Mouse (Mus musculus): Measurements from ENCODE around the gene Gpr183.

The Gpr183 gene

GRCm38 (mm10) chr14:121931594-121931993 lies 33.4 kb downstream of the Gpr183 start:
- DNase-seq (ENCODE audit: low spot score in 2 of 2), result no peak

- no peak for DNase-seq (ENCODE audit: low spot score in 2 of 2)
Observed at GRCm38 (mm10) chr14:121930731-121931383, 34.1 kb downstream of the Gpr183 start.

- no peak for DNase-seq (ENCODE audit: low spot score in 2 of 2)
Observed at GRCm38 (mm10) chr14:121929243-121929951, 35.6 kb downstream of the Gpr183 start.

GRCm38 (mm10) chr14:121928375-121929137 lies 36.4 kb downstream of the Gpr183 start:
- DNase-seq (ENCODE audit: low spot score in 2 of 2), result peak in 1 of 2 experiments; percentile 74

GRCm38 (mm10) chr14:121927451-121927850 lies 37.5 kb downstream of the Gpr183 start:
- no peak for DNase-seq (ENCODE audit: low spot score in 2 of 2)

GRCm38 (mm10) chr14:121926901-121927300 lies 38.1 kb downstream of the Gpr183 start:
- DNase-seq (ENCODE audit: low spot score in 2 of 2), result no peak

- DNase-seq (ENCODE audit: low spot score in 2 of 2), result no peak
Observed at GRCm38 (mm10) chr14:121924876-121925275, 40.1 kb downstream of the Gpr183 start.

GRCm38 (mm10) chr14:121922731-121923130 lies 42.3 kb downstream of the Gpr183 start:
- no peak for DNase-seq (ENCODE audit: low spot score in 2 of 2)

- no peak for DNase-seq (ENCODE audit: low spot score in 2 of 2)
Observed at GRCm38 (mm10) chr14:121922016-121922415, 43.0 kb downstream of the Gpr183 start.

GRCm38 (mm10) chr14:121920511-121921124 lies 44.4 kb downstream of the Gpr183 start:
- DNase-seq (ENCODE audit: low spot score in 2 of 2), result peak in 1 of 2 experiments; percentile 33

GRCm38 (mm10) chr14:121919752-121920151 lies 45.2 kb downstream of the Gpr183 start:
- DNase-seq (ENCODE audit: low spot score in 2 of 2), result no peak

GRCm38 (mm10) chr14:121918266-121918665 lies 46.7 kb downstream of the Gpr183 start:
- no peak for DNase-seq (ENCODE audit: low spot score in 2 of 2)

GRCm38 (mm10) chr14:121916311-121917094 lies 48.5 kb downstream of the Gpr183 start:
- DNase-seq (ENCODE audit: low spot score in 2 of 2), result no peak

- no peak for DNase-seq (ENCODE audit: low spot score in 2 of 2)
Observed at GRCm38 (mm10) chr14:121915621-121916020, 49.4 kb downstream of the Gpr183 start, which contains the start of gene Gpr18. Gene Gpr18, minus strand, starts transcription at chr14:121915781.

- DNase-seq (ENCODE audit: low spot score in 2 of 2), result no peak
Observed at GRCm38 (mm10) chr14:121915143-121915542, 49.9 kb downstream of the Gpr183 start.

- DNase-seq (ENCODE audit: low spot score in 2 of 2), result no peak
Observed at GRCm38 (mm10) chr14:121912501-121912900, 52.5 kb downstream of the Gpr183 start.

GRCm38 (mm10) chr14:121909868-121910267 lies 55.1 kb downstream of the Gpr183 start:
- DNase-seq (ENCODE audit: low spot score in 2 of 2), result no peak

- no peak for DNase-seq (ENCODE audit: low spot score in 2 of 2)
Observed at GRCm38 (mm10) chr14:121906992-121907681, 57.9 kb downstream of the Gpr183 start.

- DNase-seq (ENCODE audit: low spot score in 2 of 2), result no peak
Observed at GRCm38 (mm10) chr14:121906341-121906991, 58.5 kb downstream of the Gpr183 start.

GRCm38 (mm10) chr14:121904754-121905153 lies 60.2 kb downstream of the Gpr183 start:
- DNase-seq (ENCODE audit: low spot score in 2 of 2), result no peak
